Mouse (Mus musculus): ENCODE results near the gene Slc24a4. TPM values are rescaled to one million over a fixed set of nuclear protein-coding genes. Genes with fewer than 3 reads are reported as not detected.

The Slc24a4 gene
- polyA plus RNA-seq, 1 experiment from 2014 or later, result 0.18 TPM

DNA sequence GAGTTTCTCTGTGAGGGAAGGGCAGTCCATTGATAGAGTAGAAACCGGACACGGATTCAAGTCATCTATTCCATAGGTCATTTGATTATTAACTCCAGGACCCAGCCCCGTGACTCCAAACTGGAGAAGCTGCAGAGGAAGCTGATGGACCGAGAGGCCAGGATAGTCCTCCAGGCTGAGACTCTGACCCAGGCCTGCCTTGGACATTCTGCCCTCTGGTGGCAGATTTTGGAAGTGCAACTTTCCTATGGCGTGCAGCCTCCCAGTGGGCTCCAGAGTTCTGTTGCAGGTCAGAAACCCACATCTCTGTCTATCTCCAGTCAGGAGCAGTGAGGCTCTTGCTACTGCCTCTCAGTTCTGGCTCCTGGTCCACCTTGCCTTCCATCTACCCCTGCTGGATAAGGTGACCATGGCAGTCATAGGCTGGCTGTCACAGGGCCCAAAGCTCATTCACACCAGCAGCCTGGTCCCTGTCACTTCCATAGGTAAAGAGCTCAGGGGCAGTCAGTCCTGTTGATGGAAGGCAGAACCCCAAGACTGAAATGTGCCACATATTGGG, 53.3 kb downstream of the Slc24a4 start:
- H3K4me1 ChIP-seq (ENCODE audit: control insufficient read depth, insufficient read depth, low read length), result no peaks in the 10 kb centered on the region
- no peak overlapping the region for H3K27ac ChIP-seq (ENCODE audit: low read length)
- no peaks in the 10 kb centered on the region for H3K27me3 ChIP-seq (ENCODE audit: control insufficient read depth, insufficient read depth, low read length)
- no peaks in the 10 kb centered on the region for H3K36me3 ChIP-seq (ENCODE audit: control insufficient read depth, insufficient read depth, low read length)
- no peak overlapping the region for H3K4me2 ChIP-seq (ENCODE audit: low read depth, low read length)
- ATAC-seq (ENCODE audit: insufficient read depth, low FRiP score), result no peak
- no peak overlapping the region for H3K9ac ChIP-seq (ENCODE audit: low read length)
- H3K9me3 ChIP-seq (replicated peaks; ENCODE audit: control insufficient read depth, low read length), result no peaks in the 10 kb centered on the region
- H3K4me3 ChIP-seq (replicated peaks; ENCODE audit: low read length), result no peak overlapping the region
- 37% methylated on average over 5 of the region's 5 CpGs for WGBS

DNA sequence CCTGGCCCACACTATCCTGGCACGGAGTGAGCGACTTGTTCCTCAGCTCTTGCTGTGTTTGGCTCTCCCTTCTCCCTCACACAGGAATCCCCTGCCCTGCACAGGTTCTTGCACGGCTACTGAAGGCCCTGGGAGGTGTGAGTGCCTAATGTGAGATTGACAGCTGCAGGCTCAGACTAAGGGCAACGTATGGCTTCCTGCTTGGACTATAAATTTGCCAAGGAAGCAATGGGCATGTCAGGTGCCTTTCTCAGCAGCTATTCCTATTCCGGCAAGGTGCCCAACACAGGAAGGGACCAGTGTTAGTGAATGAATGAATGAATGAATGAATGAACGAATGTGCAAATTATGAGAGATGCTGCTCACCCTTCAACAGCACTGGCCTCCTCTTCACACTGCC, 54.1 kb downstream of the Slc24a4 start:
- ATAC-seq (ENCODE audit: insufficient read depth, low FRiP score), result no peak
- no peak overlapping the region for H3K27ac ChIP-seq (ENCODE audit: low read length)
- no peaks in the 10 kb centered on the region for H3K9me3 ChIP-seq (replicated peaks; ENCODE audit: control insufficient read depth, low read length)
- H3K27me3 ChIP-seq (ENCODE audit: control insufficient read depth, insufficient read depth, low read length), result no peaks in the 10 kb centered on the region
- H3K4me2 ChIP-seq (ENCODE audit: low read depth, low read length), result no peak overlapping the region
- WGBS, result 72% methylated on average over 6 of the region's 6 CpGs
- H3K9ac ChIP-seq (ENCODE audit: low read length), result no peak overlapping the region
- no peaks in the 10 kb centered on the region for H3K4me1 ChIP-seq (ENCODE audit: control insufficient read depth, insufficient read depth, low read length)
- H3K4me3 ChIP-seq (replicated peaks; ENCODE audit: low read length), result no peak overlapping the region
- H3K36me3 ChIP-seq (ENCODE audit: control insufficient read depth, insufficient read depth, low read length), result no peaks in the 10 kb centered on the region

DNA sequence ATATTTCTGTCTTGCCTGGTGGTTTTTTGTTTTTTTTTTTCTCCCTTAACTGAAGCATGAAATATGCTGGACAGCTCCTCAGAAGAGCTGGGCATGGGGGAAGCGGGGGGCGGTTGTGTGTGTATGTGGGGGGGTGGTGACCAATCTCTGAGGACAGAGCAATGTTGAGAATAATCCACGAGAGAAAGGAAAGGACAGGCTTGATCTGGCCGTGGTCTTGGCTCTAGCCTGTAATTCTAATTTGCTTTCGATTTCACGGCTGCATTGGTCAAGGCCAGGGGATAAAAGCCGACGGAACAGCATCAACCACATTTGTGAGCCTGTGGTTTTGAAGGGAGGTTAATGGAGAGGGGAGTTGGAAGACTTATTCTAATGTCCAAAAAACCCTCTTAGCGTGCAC, 54.7 kb downstream of the Slc24a4 start:
- no peak for ATAC-seq (ENCODE audit: insufficient read depth, low FRiP score)
- Histone ChIP-seq H3K4me2 (ENCODE audit: low read depth, low read length) (no peak overlapping the region), H3K27ac (ENCODE audit: low read length) (no peak overlapping the region), H3K9ac (ENCODE audit: low read length) (no peak overlapping the region), H3K9me3 (replicated peaks; ENCODE audit: control insufficient read depth, low read length) (0 out of 2 replicates have a peak, but pooled peaks cover 3% of the 10 kb centered on the region), H3K27me3 (ENCODE audit: control insufficient read depth, insufficient read depth, low read length) (no peaks in the 10 kb centered on the region), H3K4me3 (replicated peaks; ENCODE audit: low read length) (no peak overlapping the region), H3K4me1 (ENCODE audit: control insufficient read depth, insufficient read depth, low read length) (no peaks in the 10 kb centered on the region), H3K36me3 (ENCODE audit: control insufficient read depth, insufficient read depth, low read length) (no peaks in the 10 kb centered on the region)
- WGBS, result 74% methylated on average over 9 of the region's 9 CpGs

DNA sequence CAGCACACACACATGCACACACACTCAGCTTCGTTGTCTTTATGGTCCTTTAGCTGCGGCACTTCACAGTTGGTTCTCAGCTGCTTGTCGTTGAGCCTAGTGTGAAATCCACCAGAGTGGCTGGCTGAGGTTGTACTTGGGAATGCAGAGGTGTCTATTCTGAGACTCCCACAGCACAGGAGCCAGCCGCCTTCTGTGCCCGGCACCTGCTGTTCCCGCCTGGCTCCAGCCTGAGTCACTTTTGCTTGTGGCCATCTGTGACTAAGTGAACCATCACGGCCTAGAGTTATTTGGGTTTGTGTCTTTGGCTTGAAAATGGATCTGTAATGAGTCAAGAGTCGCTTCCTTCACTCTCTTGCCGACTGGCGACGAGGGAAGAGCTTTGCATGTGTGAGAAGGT, 62.3 kb downstream of the Slc24a4 start:
- Histone ChIP-seq H3K27ac (ENCODE audit: low read length) (no peak overlapping the region), H3K4me2 (ENCODE audit: low read depth, low read length) (no peak overlapping the region), H3K36me3 (ENCODE audit: control insufficient read depth, insufficient read depth, low read length) (no peaks in the 10 kb centered on the region), H3K4me1 (ENCODE audit: control insufficient read depth, insufficient read depth, low read length) (no peaks in the 10 kb centered on the region), H3K27me3 (ENCODE audit: control insufficient read depth, insufficient read depth, low read length) (no peaks in the 10 kb centered on the region), H3K9ac (ENCODE audit: low read length) (no peak overlapping the region), H3K9me3 (replicated peaks; ENCODE audit: control insufficient read depth, low read length) (0 out of 2 replicates have a peak, but pooled peaks cover 4% of the 10 kb centered on the region), H3K4me3 (replicated peaks; ENCODE audit: low read length) (no peak overlapping the region)
- ATAC-seq (ENCODE audit: insufficient read depth, low FRiP score), result no peak
- 81% methylated on average over 11 of the region's 11 CpGs for WGBS

DNA sequence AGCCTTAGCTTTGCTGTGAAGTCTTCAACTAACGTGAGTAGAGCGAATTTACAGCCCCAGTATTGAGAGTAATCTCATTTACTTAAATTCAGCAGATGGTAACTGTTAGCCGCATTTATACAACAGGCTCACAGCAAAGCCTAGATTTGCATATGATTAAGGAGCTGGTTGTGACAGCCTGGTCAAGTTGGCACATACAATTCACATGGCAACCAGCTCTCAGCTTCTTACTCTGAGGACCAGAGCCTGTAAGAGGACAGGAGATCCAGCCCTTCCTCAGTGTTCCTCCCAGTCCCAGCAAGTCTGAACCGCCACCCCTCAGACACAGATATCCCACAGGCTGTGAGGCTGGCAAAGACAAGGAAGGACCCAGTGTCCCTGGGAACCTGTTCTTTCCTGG, 73.0 kb downstream of the Slc24a4 start:
- Histone ChIP-seq H3K27ac (ENCODE audit: low read length) (no peak overlapping the region), H3K9ac (ENCODE audit: low read length) (no peak overlapping the region), H3K36me3 (ENCODE audit: control insufficient read depth, insufficient read depth, low read length) (no peaks in the 10 kb centered on the region), H3K4me1 (ENCODE audit: control insufficient read depth, insufficient read depth, low read length) (peaks cover 4% of the 10 kb centered on the region; the same call in 1 of the 2 replicates), H3K27me3 (ENCODE audit: control insufficient read depth, insufficient read depth, low read length) (no peaks in the 10 kb centered on the region), H3K4me3 (replicated peaks; ENCODE audit: low read length) (no peak overlapping the region), H3K9me3 (replicated peaks; ENCODE audit: control insufficient read depth, low read length) (no peaks in the 10 kb centered on the region), H3K4me2 (ENCODE audit: low read depth, low read length) (no peak overlapping the region)
- 66% methylated on average over 4 of the region's 4 CpGs for WGBS
- ATAC-seq (ENCODE audit: insufficient read depth, low FRiP score), result no peak

DNA sequence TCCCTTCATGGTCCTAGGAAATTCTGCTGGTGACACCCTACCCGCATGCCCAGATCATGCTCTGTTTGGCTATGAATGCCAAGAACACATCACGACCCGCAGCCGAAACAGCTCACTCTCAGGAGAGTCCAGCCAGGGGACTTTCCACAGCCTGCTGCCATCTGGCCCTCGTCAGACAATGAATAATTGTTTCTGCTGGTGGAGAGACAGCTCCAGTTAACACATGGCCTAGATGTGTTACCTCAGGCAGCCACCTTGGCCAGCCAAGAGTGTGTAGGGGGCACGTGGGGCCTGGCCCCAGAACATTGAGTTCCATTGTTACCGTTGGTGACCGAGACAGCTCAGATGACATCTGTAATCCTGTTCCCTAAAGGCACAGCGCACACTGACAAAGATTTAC, 74.4 kb downstream of the Slc24a4 start:
- H3K27ac ChIP-seq (ENCODE audit: low read length), result no peak overlapping the region
- no peak overlapping the region for H3K4me2 ChIP-seq (ENCODE audit: low read depth, low read length)
- WGBS, result 40% methylated on average over 9 of the region's 9 CpGs
- H3K27me3 ChIP-seq (ENCODE audit: control insufficient read depth, insufficient read depth, low read length), result no peaks in the 10 kb centered on the region
- no peak overlapping the region for H3K4me3 ChIP-seq (replicated peaks; ENCODE audit: low read length)
- no peaks in the 10 kb centered on the region for H3K9me3 ChIP-seq (replicated peaks; ENCODE audit: control insufficient read depth, low read length)
- peaks cover 4% of the 10 kb centered on the region; the same call in 1 of the 2 replicates for H3K4me1 ChIP-seq (ENCODE audit: control insufficient read depth, insufficient read depth, low read length)
- no peaks in the 10 kb centered on the region for H3K36me3 ChIP-seq (ENCODE audit: control insufficient read depth, insufficient read depth, low read length)
- peak; percentile 74 for ATAC-seq (ENCODE audit: insufficient read depth, low FRiP score)
- no peak overlapping the region for H3K9ac ChIP-seq (ENCODE audit: low read length)

DNA sequence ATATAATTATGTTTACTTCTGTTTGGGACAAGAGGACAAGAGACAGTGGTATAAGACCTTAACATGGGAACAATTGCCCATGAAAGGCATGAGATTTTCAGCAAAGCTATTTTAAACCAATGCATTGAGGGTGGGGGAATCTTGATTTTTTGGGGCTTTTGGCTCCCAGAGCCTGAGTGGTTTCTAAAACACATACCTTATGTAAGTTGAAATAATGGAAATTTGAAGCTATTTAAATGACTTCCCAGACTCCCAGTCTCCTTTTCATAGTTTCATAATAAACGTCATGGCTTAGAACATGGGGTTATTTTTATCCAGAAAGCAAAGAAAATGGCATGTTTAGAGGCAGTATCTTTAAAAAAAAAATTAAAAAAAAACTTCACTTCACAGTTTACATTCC, 77.9 kb downstream of the Slc24a4 start:
- H3K4me3 ChIP-seq (replicated peaks; ENCODE audit: low read length), result no peak overlapping the region
- WGBS, result 44% methylated on average over 1 of the region's 1 CpGs
- no peak overlapping the region for H3K4me2 ChIP-seq (ENCODE audit: low read depth, low read length)
- no peak overlapping the region for H3K9ac ChIP-seq (ENCODE audit: low read length)
- no peak overlapping the region for H3K27ac ChIP-seq (ENCODE audit: low read length)
- H3K4me1 ChIP-seq (ENCODE audit: control insufficient read depth, insufficient read depth, low read length), result peaks cover 4% of the 10 kb centered on the region; the same call in 1 of the 2 replicates
- no peaks in the 10 kb centered on the region for H3K36me3 ChIP-seq (ENCODE audit: control insufficient read depth, insufficient read depth, low read length)
- H3K9me3 ChIP-seq (replicated peaks; ENCODE audit: control insufficient read depth, low read length), result no peaks in the 10 kb centered on the region
- no peaks in the 10 kb centered on the region for H3K27me3 ChIP-seq (ENCODE audit: control insufficient read depth, insufficient read depth, low read length)
- no peak for ATAC-seq (ENCODE audit: insufficient read depth, low FRiP score)

DNA sequence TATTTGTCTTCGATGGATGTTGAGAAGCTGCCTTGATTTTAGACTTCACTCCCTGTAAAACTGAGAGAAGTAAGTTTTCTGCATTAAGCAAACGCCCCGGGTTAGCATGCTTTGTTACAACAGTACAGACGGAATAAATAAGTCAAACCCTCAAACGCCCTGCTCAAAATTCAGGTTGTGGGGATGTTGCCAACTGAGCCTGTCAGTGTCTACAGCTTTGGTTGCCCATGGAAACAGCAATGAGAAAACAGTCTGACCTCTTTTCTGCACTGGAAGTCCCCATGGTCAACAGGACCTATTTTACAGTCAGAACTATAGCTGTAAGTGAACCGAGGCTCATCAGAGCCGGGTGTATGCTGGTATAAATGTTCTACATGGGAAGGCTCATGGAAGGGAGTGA, 78.7 kb downstream of the Slc24a4 start:
- Histone ChIP-seq H3K4me3 (replicated peaks; ENCODE audit: low read length) (no peak overlapping the region), H3K9me3 (replicated peaks; ENCODE audit: control insufficient read depth, low read length) (no peaks in the 10 kb centered on the region), H3K4me1 (ENCODE audit: control insufficient read depth, insufficient read depth, low read length) (peaks cover 4% of the 10 kb centered on the region; the same call in 1 of the 2 replicates), H3K9ac (ENCODE audit: low read length) (no peak overlapping the region), H3K27me3 (ENCODE audit: control insufficient read depth, insufficient read depth, low read length) (no peaks in the 10 kb centered on the region), H3K4me2 (ENCODE audit: low read depth, low read length) (no peak overlapping the region), H3K27ac (ENCODE audit: low read length) (no peak overlapping the region), H3K36me3 (ENCODE audit: control insufficient read depth, insufficient read depth, low read length) (no peaks in the 10 kb centered on the region)
- WGBS, result 91% methylated on average over 7 of the region's 7 CpGs
- ATAC-seq (ENCODE audit: insufficient read depth, low FRiP score), result no peak

DNA sequence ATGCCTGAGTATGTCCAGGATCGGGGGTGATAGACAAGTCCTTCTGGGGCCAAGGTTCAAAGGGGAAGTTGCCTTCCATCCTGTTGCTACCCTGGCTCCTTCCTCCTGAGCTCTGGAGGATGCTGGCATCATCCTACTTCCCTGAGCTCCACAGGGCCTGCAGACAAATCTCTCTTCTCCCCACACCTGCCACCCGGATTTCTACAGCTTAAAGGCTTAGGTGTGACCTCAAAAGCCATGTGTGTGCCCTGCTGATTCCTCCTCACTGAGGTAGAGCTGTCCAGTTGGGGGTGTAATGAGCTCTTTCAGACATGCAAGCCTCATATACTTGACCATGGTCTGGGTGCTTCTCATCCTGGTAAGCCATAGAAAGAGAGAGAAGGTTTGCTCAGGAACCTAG, 82.3 kb downstream of the Slc24a4 start:
- Histone ChIP-seq H3K4me1 (ENCODE audit: control insufficient read depth, insufficient read depth, low read length) (no peaks in the 10 kb centered on the region), H3K9ac (ENCODE audit: low read length) (no peak overlapping the region), H3K27me3 (ENCODE audit: control insufficient read depth, insufficient read depth, low read length) (no peaks in the 10 kb centered on the region), H3K27ac (ENCODE audit: low read length) (no peak overlapping the region), H3K9me3 (replicated peaks; ENCODE audit: control insufficient read depth, low read length) (no peaks in the 10 kb centered on the region), H3K4me3 (replicated peaks; ENCODE audit: low read length) (no peak overlapping the region), H3K36me3 (ENCODE audit: control insufficient read depth, insufficient read depth, low read length) (no peaks in the 10 kb centered on the region), H3K4me2 (ENCODE audit: low read depth, low read length) (no peak overlapping the region)
- no peak for ATAC-seq (ENCODE audit: insufficient read depth, low FRiP score)
- WGBS, result 66% methylated on average over 2 of the region's 2 CpGs

Data from stomach, embryonic 16.5 days (tissue).